9 mouse cellular contexts compared by ENCODE assay signal in genomic region chr9:41474945-41475297, GRCm38 (mm10).
DNase-seq lines count a peak whose midpoint lies in the region; ATAC-seq lines count a peak whose summit lies in the region.
"Had no signal": no experiment of that assay in that cellular context is flagged by ENCODE, and none has a peak within 500 bp of the region (broad histone marks: within the 10 kb centered on the region; RNA-seq: fewer than 3 reads in every experiment).

No protein-coding gene starts in this region.

- 74% methylated on average over 6 of the region's 6 CpGs for WGBS in kidney, embryonic 14.5 days
- WGBS in embryonic facial prominence, embryonic 10.5 days = 68% methylated on average over 6 of the region's 6 CpGs
- WGBS in heart, embryonic 16.5 days = 65% methylated on average over 6 of the region's 6 CpGs
- WGBS in midbrain, embryonic 12.5 days = 70% methylated on average over 6 of the region's 6 CpGs
- WGBS in liver, embryonic 11.5 days = 69% methylated on average over 6 of the region's 6 CpGs

- no peaks in the 10 kb centered on the region for H3K36me3 ChIP-seq in kidney, embryonic 14.5 days (ENCODE audit: control insufficient read depth, insufficient read depth, low read length)
- no peaks in the 10 kb centered on the region for H3K36me3 ChIP-seq in embryonic facial prominence, embryonic 10.5 days (replicated peaks)
- H3K36me3 ChIP-seq in heart, embryonic 16.5 days (ENCODE audit: control insufficient read depth, insufficient read depth) = no peaks in the 10 kb centered on the region
- H3K36me3 ChIP-seq in midbrain, embryonic 12.5 days = no peaks in the 10 kb centered on the region
- no peaks in the 10 kb centered on the region for H3K36me3 ChIP-seq in liver, embryonic 11.5 days (ENCODE audit: control insufficient read depth, insufficient read depth, low read length)
- H3K36me3 ChIP-seq: G1E had no signal

- no peaks in the 10 kb centered on the region for H3K27me3 ChIP-seq in kidney, embryonic 14.5 days (ENCODE audit: control insufficient read depth, insufficient read depth, low read length)
- no peaks in the 10 kb centered on the region for H3K27me3 ChIP-seq in embryonic facial prominence, embryonic 10.5 days (replicated peaks; ENCODE audit: low read depth, poor library complexity, severe bottlenecking)
- H3K27me3 ChIP-seq in heart, embryonic 16.5 days (ENCODE audit: control insufficient read depth, insufficient read depth, low read length) = no peaks in the 10 kb centered on the region
- H3K27me3 ChIP-seq in midbrain, embryonic 12.5 days = no peaks in the 10 kb centered on the region
- H3K27me3 ChIP-seq in liver, embryonic 11.5 days (replicated peaks; ENCODE audit: control insufficient read depth, insufficient read depth, low read length) = no peaks in the 10 kb centered on the region

- H3K4me2 ChIP-seq in kidney, embryonic 14.5 days (replicated peaks; ENCODE audit: low read depth, low read length) = peak overlapping the region; percentile 31
- peak overlapping the region; percentile 49 for H3K4me2 ChIP-seq in heart, embryonic 16.5 days (ENCODE audit: low read depth, low read length)
- peak overlapping the region; percentile 28 for H3K4me2 ChIP-seq in midbrain, embryonic 12.5 days (replicated peaks)
- no peak overlapping the region for H3K4me2 ChIP-seq in liver, embryonic 11.5 days

- no peaks in the 10 kb centered on the region; the same call in 1 of the 2 replicates for H3K4me1 ChIP-seq in kidney, embryonic 14.5 days (ENCODE audit: control insufficient read depth, insufficient read depth, low read length)
- peaks cover 26% of the 10 kb centered on the region for H3K4me1 ChIP-seq in embryonic facial prominence, embryonic 10.5 days
- H3K4me1 ChIP-seq in heart, embryonic 16.5 days (ENCODE audit: control insufficient read depth, insufficient read depth, low read length) = peaks cover 7% of the 10 kb centered on the region; the same call in 1 of the 2 replicates
- H3K4me1 ChIP-seq in midbrain, embryonic 12.5 days = peaks cover 26% of the 10 kb centered on the region
- 0 out of 2 replicates have a peak, but pooled peaks cover 3% of the 10 kb centered on the region for H3K4me1 ChIP-seq in liver, embryonic 11.5 days (replicated peaks; ENCODE audit: control insufficient read depth, insufficient read depth, low read length)

- H3K9me3 ChIP-seq in kidney, embryonic 14.5 days (ENCODE audit: control insufficient read depth, low read length) = no peaks in the 10 kb centered on the region
- H3K9me3 ChIP-seq in embryonic facial prominence, embryonic 10.5 days = no peaks in the 10 kb centered on the region
- no peaks in the 10 kb centered on the region for H3K9me3 ChIP-seq in heart, embryonic 16.5 days (replicated peaks; ENCODE audit: control insufficient read depth, low read length)
- H3K9me3 ChIP-seq in midbrain, embryonic 12.5 days = no peaks in the 10 kb centered on the region
- H3K9me3 ChIP-seq in liver, embryonic 11.5 days (ENCODE audit: control insufficient read depth, low read length) = no peaks in the 10 kb centered on the region
- H3K9me3 ChIP-seq: G1E had no signal

- peak overlapping the region; percentile 37; the same call in 1 of the 2 replicates for H3K9ac ChIP-seq in kidney, embryonic 14.5 days (ENCODE audit: low read depth, low read length)
- peak overlapping the region; percentile 57 for H3K9ac ChIP-seq in heart, embryonic 16.5 days (ENCODE audit: low read length)
- peak overlapping the region; percentile 26 for H3K9ac ChIP-seq in midbrain, embryonic 12.5 days (replicated peaks)
- no peak overlapping the region for H3K9ac ChIP-seq in liver, embryonic 11.5 days (ENCODE audit: low read depth, low read length)

- H3K4me3 ChIP-seq in kidney, embryonic 14.5 days (ENCODE audit: low read length) = no peak overlapping the region; the same call in 1 of the 2 replicates
- H3K4me3 ChIP-seq in embryonic facial prominence, embryonic 10.5 days = peak overlapping the region; percentile 39
- peak overlapping the region; percentile 16; the same call in 1 of the 2 replicates for H3K4me3 ChIP-seq in heart, embryonic 16.5 days (ENCODE audit: low read length)
- H3K4me3 ChIP-seq in midbrain, embryonic 12.5 days = no peak overlapping the region
- no peak overlapping the region for H3K4me3 ChIP-seq in liver, embryonic 11.5 days (ENCODE audit: low read depth, low read length)

- no peak for ATAC-seq in kidney, embryonic 14.5 days (ENCODE audit: low FRiP score, low TSS enrichment)
- 0 out of 2 replicates have a peak, but pooled peaks have one; percentile 4 for ATAC-seq in heart, embryonic 16.5 days (replicated peaks; ENCODE audit: extremely low read depth, insufficient read depth, low FRiP score)
- ATAC-seq in midbrain, embryonic 12.5 days (ENCODE audit: low FRiP score, low read depth) = no peak; the same call in none of the 2 replicates
- no peak for ATAC-seq in liver, embryonic 11.5 days (replicated peaks; ENCODE audit: low FRiP score)

- no peak for DNase-seq in kidney, adult 11 months
- DNase-seq in embryonic facial prominence, embryonic 10.5 days (ENCODE audit: low spot score) = no peak
- no peak for DNase-seq in right cerebral cortex, postnatal 10 days (ENCODE audit: low spot score in 2 of 2)
- DNase-seq in cerebellum, postnatal 25 days = no peak
- DNase-seq in liver, embryonic 11.5 days (ENCODE audit: low spot score) = no peak

- peak overlapping the region; percentile 67 for H3K27ac ChIP-seq in kidney, embryonic 14.5 days (ENCODE audit: low read depth, low read length)
- peak overlapping the region; percentile 86 for H3K27ac ChIP-seq in embryonic facial prominence, embryonic 10.5 days (replicated peaks)
- peak overlapping the region; percentile 77 for H3K27ac ChIP-seq in heart, embryonic 16.5 days (ENCODE audit: low read length)
- H3K27ac ChIP-seq in midbrain, embryonic 12.5 days (replicated peaks) = peak overlapping the region; percentile 62
- no peak overlapping the region for H3K27ac ChIP-seq in liver, embryonic 11.5 days (ENCODE audit: low read depth, low read length)

Comparison
In these comparisons a context has a peak if more than half of its experiments do, and no peak if none do; other contexts are left out.
1. H3K4me3 ChIP-seq: peak in embryonic facial prominence, embryonic 10.5 days (single experiment) and heart, embryonic 16.5 days (single experiment); none in kidney, embryonic 14.5 days (single experiment), midbrain, embryonic 12.5 days (single experiment) and liver, embryonic 11.5 days (single experiment).